Mouse (Mus musculus) kidney, adult 2 months (tissue): Measurements from ENCODE around the gene Zfp758.
"Not testable (repeated sequence)": the region's sequence is repeated elsewhere in the genome, so short reads cannot be mapped to it uniquely, and the experiment has no call there.

Source experiments
- CTCF ChIP-seq: fragments of 200-500 bp; conservative IDR thresholded peaks from 2 replicates; pipeline ENCODE4 v1.5.1; 2011; ENCODE audit warnings: low read depth, mild to moderate bottlenecking, control low read depth, low read length, moderate library complexity, mixed read lengths; ENCODE audit not compliant: insufficient read depth, insufficient read length
- POLR2A ChIP-seq: fragments of 200-500 bp; IDR thresholded peaks from one replicate; pipeline ENCODE4 v1.6.1; 2011; ENCODE audit warnings: low read depth, low read length, control low read depth

- TF ChIP-seq POLR2A, CTCF: not testable (repeated sequence)
These were observed 46.0 kb upstream of the Zfp758 start for GRCm38 (mm10) chr17:22315247-22315646.
